Mouse (Mus musculus): ENCODE results near the gene Cdc26.

GRCm38 (mm10) chr4:62454995-62455394, 46.6 kb upstream of the Cdc26 start:
- peak; percentile 78 for TF ChIP-seq CTCF (IDR thresholded peaks at IDR 0.05; ENCODE audit: low read depth)
- no peak for TF ChIP-seq EP300 (optimal IDR thresholded peaks at IDR 0.05)
